Mouse (Mus musculus) heart, adult 18-20 months (tissue): Measurements from ENCODE around the gene St5. TPM values are rescaled to one million over a fixed set of nuclear protein-coding genes. Genes with fewer than 3 reads are reported as not detected.

Experiments
- DNase-seq, 2 experiments: peaks; one replicate each; pipeline ENCODE4 v3.0.0; 2021 to 2022; ENCODE audit warnings: mixed read lengths in 1 of 2
- total RNA-seq, 2 experiments: library from RNA; stranded (reverse); gene quantifications; 2 replicates each; pipeline ENCODE4 v1.2.3; 2021

Gene St5
- total RNA-seq, 2 experiments from 2014 or later, result 19.3 to 27.9 TPM

GRCm38 (mm10) chr7:109566841-109567768 is 136.3 kb downstream of the St5 start:
- DNase-seq, result no peak

- no peak for DNase-seq
Measured at GRCm38 (mm10) chr7:109566327-109566726, 137.1 kb downstream of the St5 start.

GRCm38 (mm10) chr7:109563775-109564362 is 139.5 kb downstream of the St5 start:
- no peak for DNase-seq

- no peak for DNase-seq
Measured at GRCm38 (mm10) chr7:109562676-109563075, 140.7 kb downstream of the St5 start.

GRCm38 (mm10) chr7:109562154-109562599 is 141.2 kb downstream of the St5 start:
- DNase-seq, result no peak

GRCm38 (mm10) chr7:109561466-109562153 is 141.8 kb downstream of the St5 start:
- DNase-seq, result peak in 1 of 2 experiments; percentile 61

GRCm38 (mm10) chr7:109559536-109559935 is 143.9 kb downstream of the St5 start:
- DNase-seq, result peak; percentile 79 to 83

- DNase-seq, result no peak
Measured at GRCm38 (mm10) chr7:109546726-109547125, 156.7 kb downstream of the St5 start.

- DNase-seq, result no peak
Measured at GRCm38 (mm10) chr7:109546186-109546585, 157.2 kb downstream of the St5 start.

- DNase-seq, result peak; percentile 57 to 70
Measured at GRCm38 (mm10) chr7:109545255-109545993, 158.0 kb downstream of the St5 start.

GRCm38 (mm10) chr7:109544792-109545191 is 158.6 kb downstream of the St5 start:
- peak in 1 of 2 experiments; percentile 23 for DNase-seq

- DNase-seq, result no peak
Measured at GRCm38 (mm10) chr7:109542364-109542628, 161.1 kb downstream of the St5 start.

GRCm38 (mm10) chr7:109541609-109542363 is 161.6 kb downstream of the St5 start:
- peak in 1 of 2 experiments; percentile 63 for DNase-seq

GRCm38 (mm10) chr7:109540902-109541301 is 162.5 kb downstream of the St5 start:
- no peak for DNase-seq

GRCm38 (mm10) chr7:109536451-109536946 is 166.9 kb downstream of the St5 start:
- DNase-seq, result peak; percentile 72 to 76

GRCm38 (mm10) chr7:109534921-109535320 is 168.5 kb downstream of the St5 start:
- no peak for DNase-seq

GRCm38 (mm10) chr7:109533888-109534287 is 169.5 kb downstream of the St5 start:
- no peak for DNase-seq

GRCm38 (mm10) chr7:109533129-109533528 is 170.3 kb downstream of the St5 start:
- DNase-seq, result no peak

GRCm38 (mm10) chr7:109532691-109533090 is 170.7 kb downstream of the St5 start:
- no peak for DNase-seq

GRCm38 (mm10) chr7:109531501-109531900 is 171.9 kb downstream of the St5 start:
- DNase-seq, result no peak

- DNase-seq, result no peak
Measured at GRCm38 (mm10) chr7:109529741-109530140, 173.7 kb downstream of the St5 start.
